Mouse (Mus musculus): ENCODE measurements at regions not wholly inside any gene's neighbourhood (a gene's known extent, or its start where the extent isn't known, plus 50 kb on each side); places are given as distances from the start of the nearest gene placed in this dataset.

GRCm38 (mm10) chr1:166848015-166848535, 153.1 kb upstream of the Fam78b start:
- no peak for TF ChIP-seq POLR2A (IDR thresholded peaks at IDR 0.05; ENCODE audit: insufficient read length, low read depth)
- TF ChIP-seq SRF (IDR thresholded peaks at IDR 0.05; ENCODE audit: control insufficient read depth, insufficient read length, low read depth): no peak

All from myocyte (in vitro differentiated cells).